Mouse (Mus musculus) heart, adult 2 months (tissue): ENCODE measurements at regions not wholly inside any gene's neighbourhood (a gene's known extent, or its start where the extent isn't known, plus 50 kb on each side); places are given as distances from the start of the nearest gene placed in this dataset.

Experiments used
- EP300 ChIP-seq: fragments of 200-500 bp; IDR thresholded peaks from 2 replicates; pipeline ENCODE4 v1.6.1; 2011; ENCODE audit warnings: low read depth, low read length, control low read depth; ENCODE audit not compliant: insufficient read depth
- POLR2A ChIP-seq: fragments of 200-500 bp; IDR thresholded peaks from 2 replicates; pipeline ENCODE4 v1.6.1; 2011; ENCODE audit warnings: mild to moderate bottlenecking, low read depth, low read length, control low read depth; ENCODE audit not compliant: insufficient read depth

- TF ChIP-seq POLR2A = no peak
- TF ChIP-seq EP300 = no peak
Measured at GRCm38 (mm10) chr13:35522272-35522671, 137.4 kb upstream of the Cdyl start.
